Mouse (Mus musculus) embryonic facial prominence, embryonic 12.5 days (tissue): Measurements from ENCODE around the gene Comp. TPM values are rescaled to one million over a fixed set of nuclear protein-coding genes. Genes with fewer than 3 reads are reported as not detected.

ENCODE experiments used
- ATAC-seq: fragments of 200-750 bp; cut with Nextera tagmentation; 2 replicates; pipeline ENCODE4 v1.8.0; 2017; ENCODE audit not compliant: insufficient number of reproducible peaks, insufficient read depth, low FRiP score, low TSS enrichment
- H3K27ac ChIP-seq: fragments of 300-500 bp; sonication (generic); 2 replicates; pipeline ENCODE4 v1.5.1; 2016; ENCODE audit warnings: mild to moderate bottlenecking
- H3K27me3 ChIP-seq: fragments of 300-500 bp; sonication (generic); 2 replicates; pipeline ENCODE4 v1.6.1; 2016; ENCODE audit warnings: mild to moderate bottlenecking, moderate library complexity
- H3K36me3 ChIP-seq: fragments of 300-500 bp; sonication (generic); 2 replicates; pipeline ENCODE4 v1.6.1; 2016; ENCODE audit warnings: mild to moderate bottlenecking
- H3K4me1 ChIP-seq: fragments of 300-500 bp; sonication (generic); 2 replicates; pipeline ENCODE4 v1.6.1; 2016
- H3K4me2 ChIP-seq: fragments of 300-500 bp; sonication (generic); replicated peaks from 2 replicates; pipeline ENCODE4 v1.6.1; 2016; ENCODE audit warnings: mild to moderate bottlenecking, moderate library complexity
- H3K4me3 ChIP-seq: fragments of 300-500 bp; sonication (generic); 2 replicates; pipeline ENCODE4 v1.5.1; 2016; ENCODE audit warnings: mild to moderate bottlenecking
- H3K9ac ChIP-seq: fragments of 300-500 bp; sonication (generic); 2 replicates; pipeline ENCODE4 v1.6.1; 2016; ENCODE audit warnings: mild to moderate bottlenecking, moderate library complexity
- H3K9me3 ChIP-seq: fragments of 300-500 bp; sonication (generic); 2 replicates; pipeline ENCODE4 v1.6.1; 2016; ENCODE audit warnings: mild to moderate bottlenecking, moderate library complexity
- WGBS: fragments of 180-500 bp; shearing (Covaris S2); methylation state at CpG from one replicate; pipeline ENCODE4 v1.1.7; 2016; 5-methylcytosine and 5-hydroxymethylcytosine counted together
- polyA plus RNA-seq: library from polyadenylated mRNA; unstranded; fragments of >200 nt; fragmentation: Nextera tagmentation; extraction: Ambion mirVana; gene quantifications from 2 replicates; pipeline ENCODE4 v1.2.1, GENCODE M21; 2016

Gene Comp
- polyA plus RNA-seq, 1 experiment from 2014 or later, result 1.4 TPM

GRCm38 (mm10) chr8:70340659-70341058 lies 32.7 kb upstream of the Comp start:
- Histone ChIP-seq H3K27ac (no peak overlapping the region), H3K4me1 (peaks cover 26% of the 10 kb centered on the region), H3K9ac (no peak overlapping the region), H3K4me3 (no peak overlapping the region), H3K9me3 (no peaks in the 10 kb centered on the region), H3K36me3 (peaks cover 90% of the 10 kb centered on the region), H3K27me3 (no peaks in the 10 kb centered on the region), H3K4me2 (no peak overlapping the region)
- WGBS, result 90% methylated on average over 7 of the region's 7 CpGs
- ATAC-seq, result no peak

GRCm38 (mm10) chr8:70342007-70342406 lies 31.4 kb upstream of the Comp start:
- Histone ChIP-seq H3K27ac (no peak overlapping the region), H3K4me2 (no peak overlapping the region), H3K4me3 (no peak overlapping the region), H3K4me1 (peaks cover 26% of the 10 kb centered on the region), H3K9ac (no peak overlapping the region), H3K36me3 (peaks cover 87% of the 10 kb centered on the region), H3K9me3 (no peaks in the 10 kb centered on the region), H3K27me3 (no peaks in the 10 kb centered on the region)
- 92% methylated on average over 14 of the region's 14 CpGs for WGBS
- ATAC-seq, result no peak

- Histone ChIP-seq H3K4me3 (no peak overlapping the region), H3K36me3 (peaks cover 76% of the 10 kb centered on the region), H3K4me2 (no peak overlapping the region), H3K9me3 (no peaks in the 10 kb centered on the region), H3K27me3 (no peaks in the 10 kb centered on the region), H3K27ac (peak overlapping the region; percentile 56), H3K4me1 (peaks cover 26% of the 10 kb centered on the region), H3K9ac (no peak overlapping the region)
- 29% methylated on average over 7 of the region's 7 CpGs for WGBS
- ATAC-seq, result no peak
Measured at GRCm38 (mm10) chr8:70343076-70343475, 30.3 kb upstream of the Comp start.

- Histone ChIP-seq H3K9ac (peak overlapping the region; percentile 30; the same call in 1 of the 2 replicates), H3K36me3 (peaks cover 74% of the 10 kb centered on the region), H3K27me3 (no peaks in the 10 kb centered on the region), H3K27ac (peak overlapping the region; percentile 56), H3K4me1 (peaks cover 26% of the 10 kb centered on the region), H3K9me3 (no peaks in the 10 kb centered on the region), H3K4me2 (no peak overlapping the region), H3K4me3 (no peak overlapping the region)
- no peak for ATAC-seq
- 63% methylated on average over 6 of the region's 6 CpGs for WGBS
Measured at GRCm38 (mm10) chr8:70343696-70344095, 29.7 kb upstream of the Comp start.

GRCm38 (mm10) chr8:70344279-70344678 lies 29.1 kb upstream of the Comp start:
- H3K36me3 ChIP-seq, result peaks cover 73% of the 10 kb centered on the region
- no peaks in the 10 kb centered on the region for H3K27me3 ChIP-seq
- H3K4me3 ChIP-seq, result no peak overlapping the region
- no peaks in the 10 kb centered on the region for H3K9me3 ChIP-seq
- peak overlapping the region; percentile 56 for H3K27ac ChIP-seq
- 0 out of 2 replicates have a peak overlapping the region, but pooled peaks have one; percentile 30 for H3K9ac ChIP-seq
- ATAC-seq, result no peak
- H3K4me2 ChIP-seq, result no peak overlapping the region
- H3K4me1 ChIP-seq, result peaks cover 26% of the 10 kb centered on the region
- 95% methylated on average over 2 of the region's 2 CpGs for WGBS

- H3K4me3 ChIP-seq, result no peak overlapping the region
- H3K9ac ChIP-seq, result no peak overlapping the region
- no peak overlapping the region for H3K4me2 ChIP-seq
- H3K4me1 ChIP-seq, result peaks cover 53% of the 10 kb centered on the region
- 84% methylated on average over 4 of the region's 4 CpGs for WGBS
- no peak overlapping the region for H3K27ac ChIP-seq
- no peaks in the 10 kb centered on the region for H3K27me3 ChIP-seq
- H3K36me3 ChIP-seq, result peaks cover 54% of the 10 kb centered on the region
- no peak for ATAC-seq
- H3K9me3 ChIP-seq, result no peaks in the 10 kb centered on the region
Measured at GRCm38 (mm10) chr8:70347443-70347842, 25.9 kb upstream of the Comp start.

GRCm38 (mm10) chr8:70347860-70348420 lies 25.4 kb upstream of the Comp start:
- no peak for ATAC-seq
- Histone ChIP-seq H3K27me3 (no peaks in the 10 kb centered on the region), H3K4me2 (no peak overlapping the region), H3K4me1 (peaks cover 49% of the 10 kb centered on the region), H3K36me3 (peaks cover 49% of the 10 kb centered on the region), H3K9ac (no peak overlapping the region), H3K27ac (no peak overlapping the region), H3K4me3 (no peak overlapping the region), H3K9me3 (no peaks in the 10 kb centered on the region)
- 76% methylated on average over 1 of the region's 1 CpGs for WGBS

- Histone ChIP-seq H3K27ac (no peak overlapping the region), H3K4me1 (peaks cover 34% of the 10 kb centered on the region), H3K4me2 (peak overlapping the region; percentile 93), H3K36me3 (peaks cover 28% of the 10 kb centered on the region), H3K27me3 (no peaks in the 10 kb centered on the region), H3K4me3 (peak overlapping the region; percentile 100), H3K9me3 (no peaks in the 10 kb centered on the region), H3K9ac (peak overlapping the region; percentile 99)
- no peak for ATAC-seq
- 47% methylated on average over 15 of the region's 15 CpGs for WGBS
Measured at GRCm38 (mm10) chr8:70351035-70351999, 22.0 kb upstream of the Comp start.

- peaks cover 34% of the 10 kb centered on the region for H3K4me1 ChIP-seq
- no peaks in the 10 kb centered on the region for H3K27me3 ChIP-seq
- no peak overlapping the region for H3K27ac ChIP-seq
- H3K36me3 ChIP-seq, result peaks cover 22% of the 10 kb centered on the region
- ATAC-seq, result no peak
- peak overlapping the region; percentile 99 for H3K9ac ChIP-seq
- peak overlapping the region; percentile 100 for H3K4me3 ChIP-seq
- H3K9me3 ChIP-seq, result no peaks in the 10 kb centered on the region
- H3K4me2 ChIP-seq, result peak overlapping the region; percentile 93
- 24% methylated on average over 3 of the region's 3 CpGs for WGBS
Measured at GRCm38 (mm10) chr8:70352000-70352384, 21.4 kb upstream of the Comp start.

GRCm38 (mm10) chr8:70352657-70353151 lies 20.7 kb upstream of the Comp start:
- peak; percentile 13; the same call in 1 of the 2 replicates for ATAC-seq

GRCm38 (mm10) chr8:70353194-70353817 lies 20.1 kb upstream of the Comp start, which contains the start of gene Upf1:
Gene Upf1 (minus strand): TSS chr8:70353278.
- Histone ChIP-seq H3K36me3 (peaks cover 22% of the 10 kb centered on the region), H3K27me3 (no peaks in the 10 kb centered on the region), H3K4me1 (peaks cover 34% of the 10 kb centered on the region), H3K9ac (peak within 1 kb of the TSS; percentile 99), H3K4me3 (peak within 1 kb of the TSS; percentile 100), H3K27ac (peak within 1 kb of the TSS; percentile 88), H3K9me3 (no peaks in the 10 kb centered on the region), H3K4me2 (peak within 1 kb of the TSS; percentile 93)
- peak; percentile 73 for ATAC-seq
- under 1% methylated on average over 64 of the region's 69 CpGs for WGBS

More at GRCm38 (mm10) chr8:70352657-70353151, 20.7 kb upstream of the Comp start:
- Histone ChIP-seq H3K36me3 (peaks cover 22% of the 10 kb centered on the region), H3K9ac (peak overlapping the region; percentile 99), H3K4me2 (peak overlapping the region; percentile 93), H3K4me1 (peaks cover 34% of the 10 kb centered on the region), H3K27ac (peak overlapping the region; percentile 88), H3K27me3 (no peaks in the 10 kb centered on the region), H3K9me3 (no peaks in the 10 kb centered on the region), H3K4me3 (peak overlapping the region; percentile 100)
- 1% methylated on average over 61 of the region's 64 CpGs for WGBS
